Mouse (Mus musculus): ENCODE results near the gene Prss12.
"Not testable (repeated sequence)": the region's sequence is repeated elsewhere in the genome, so short reads cannot be mapped to it uniquely, and the experiment has no call there.

The Prss12 gene

DNA sequence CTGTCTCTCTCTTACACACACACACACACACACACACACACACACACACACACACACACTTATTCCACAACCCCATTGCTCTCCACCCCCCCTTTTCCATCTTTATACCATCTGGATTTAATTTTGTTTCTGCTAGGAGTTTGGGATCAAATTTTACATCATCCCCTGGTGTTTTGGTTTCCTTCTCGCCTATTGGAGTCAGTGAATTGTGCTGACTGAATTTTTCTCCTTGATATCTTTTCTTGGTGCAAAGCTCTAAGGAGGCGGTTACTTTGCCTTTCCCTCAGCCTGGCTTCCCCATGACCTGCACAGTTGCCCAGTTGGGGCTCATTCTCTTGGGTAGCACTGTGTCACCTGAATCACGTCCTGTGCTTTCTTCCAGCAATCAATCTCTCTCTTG lies 30.1 kb downstream of the Prss12 start:
- DNase-seq (ENCODE audit: extremely low read depth, low read depth), result no peak

DNA sequence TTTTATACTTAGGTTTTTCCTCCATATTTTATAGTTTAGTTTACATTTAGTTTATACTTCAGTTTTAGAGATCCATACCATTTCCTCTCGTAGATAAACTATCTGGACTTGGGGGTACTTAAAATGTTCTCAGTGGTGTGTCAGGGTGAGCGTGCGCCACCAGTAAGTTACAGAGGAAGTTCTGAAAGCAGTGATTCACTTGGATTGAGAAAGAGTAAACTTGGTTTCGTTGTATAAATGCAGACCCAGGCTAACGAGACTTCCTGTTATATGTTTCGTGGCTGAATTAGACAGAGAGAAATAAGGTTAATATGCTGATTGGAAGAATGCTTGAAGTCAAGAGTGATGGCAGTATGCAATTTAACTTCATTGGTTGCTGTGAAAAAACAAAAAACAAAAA lies 34.6 kb downstream of the Prss12 start:
- no peak for DNase-seq (ENCODE audit: extremely low read depth, low read depth)

DNA sequence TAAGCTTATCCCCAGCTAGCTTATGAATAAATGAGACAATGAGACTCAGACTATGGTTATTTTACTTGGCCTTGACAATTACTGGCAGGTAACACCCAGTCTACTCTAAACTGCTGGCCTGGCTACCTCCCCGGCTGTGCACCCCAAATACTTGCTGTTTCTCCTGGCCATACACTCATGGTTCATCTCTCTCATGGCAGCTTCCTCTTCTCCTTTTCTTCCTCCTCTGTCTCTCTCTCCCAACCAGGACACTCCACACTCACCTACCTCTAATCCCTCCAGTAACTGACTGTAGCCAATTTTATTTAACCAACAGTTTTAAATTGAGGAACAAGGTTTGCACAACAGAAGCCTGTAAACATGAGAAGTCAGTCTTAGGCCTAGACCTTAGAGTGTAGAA lies 45.1 kb downstream of the Prss12 start:
- DNase-seq (ENCODE audit: extremely low read depth, low read depth), result no peak

DNA sequence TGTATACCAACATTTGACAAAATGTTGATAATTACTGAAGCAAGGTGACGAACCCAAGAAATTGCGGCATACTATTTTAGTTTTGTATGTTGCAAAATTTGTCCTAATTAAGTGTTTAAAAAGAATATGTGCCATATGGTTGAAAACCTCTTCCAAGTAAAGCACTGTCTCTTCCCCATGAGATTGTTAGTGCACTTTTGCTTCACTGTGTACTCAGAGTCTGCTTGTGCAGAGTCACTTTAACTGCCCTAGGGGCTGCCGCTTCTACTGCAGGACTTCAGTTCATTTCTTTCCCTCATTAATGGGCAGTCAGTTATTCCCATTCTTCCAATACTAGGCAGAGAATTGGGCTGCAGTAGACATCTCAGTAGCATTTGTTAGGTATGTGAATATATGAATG lies 46.5 kb downstream of the Prss12 start:
- no peak for DNase-seq (ENCODE audit: extremely low read depth, low read depth)

DNA sequence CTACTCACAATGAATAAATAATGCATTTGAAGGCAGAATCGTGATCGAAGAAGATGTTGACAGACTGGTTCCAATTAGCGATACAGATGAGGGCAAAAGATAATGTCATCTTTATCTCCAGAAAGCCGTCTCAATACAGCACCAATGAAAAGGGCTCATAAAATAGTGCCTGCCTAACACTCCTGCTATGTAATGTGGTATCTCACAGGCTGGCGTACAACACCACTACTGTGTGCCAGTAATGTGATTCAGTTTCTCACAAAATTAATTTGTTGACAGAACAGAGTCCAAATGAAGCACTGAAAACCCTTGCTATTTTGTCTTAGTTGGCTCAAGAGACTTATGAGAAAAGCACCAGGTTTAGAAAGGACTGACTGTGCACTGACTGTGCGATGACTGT lies 48.4 kb downstream of the Prss12 start:
- no peak for DNase-seq (ENCODE audit: extremely low read depth, low read depth)

DNA sequence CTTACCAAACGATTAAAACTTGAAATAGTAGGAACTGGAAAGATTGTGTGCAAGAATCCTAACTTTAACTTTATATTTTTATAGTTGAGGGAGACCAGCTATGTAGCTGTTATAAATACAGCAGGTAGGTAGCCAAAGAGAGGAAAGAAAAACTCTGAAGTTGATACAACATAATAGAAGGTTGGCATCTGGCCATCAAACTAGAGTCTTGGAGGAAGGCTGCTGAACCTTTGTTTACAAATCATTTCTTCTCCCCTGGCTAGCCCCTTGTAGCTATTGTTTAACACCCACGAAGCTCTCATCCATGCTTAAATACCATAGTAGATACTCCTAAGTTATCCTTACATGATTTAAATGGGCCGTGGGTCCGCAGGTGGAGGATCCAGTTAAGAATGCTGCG lies 52.1 kb downstream of the Prss12 start:
- no peak for DNase-seq (ENCODE audit: extremely low read depth, low read depth)

DNA sequence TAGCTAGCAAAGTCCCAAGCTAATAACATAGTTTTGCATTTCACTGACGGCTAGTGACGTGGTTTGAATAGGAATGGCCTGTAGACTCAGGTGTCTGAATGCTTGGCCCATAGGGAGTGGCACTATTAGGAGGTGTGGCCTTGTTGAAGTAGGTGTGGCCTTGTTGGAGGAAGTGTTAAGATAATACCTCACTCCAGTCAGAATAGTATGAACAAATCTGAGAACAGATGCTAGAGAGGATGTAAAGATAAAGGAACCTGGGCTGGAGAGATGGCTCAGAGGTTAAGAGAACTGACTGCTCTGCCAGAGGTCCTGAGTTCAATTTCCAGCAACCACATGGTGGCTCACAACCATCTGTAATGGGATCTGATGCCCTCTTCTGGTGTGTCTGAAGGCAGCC lies 55.1 kb downstream of the Prss12 start:
- DNase-seq (ENCODE audit: extremely low read depth, low read depth), result not testable (repeated sequence)

DNA sequence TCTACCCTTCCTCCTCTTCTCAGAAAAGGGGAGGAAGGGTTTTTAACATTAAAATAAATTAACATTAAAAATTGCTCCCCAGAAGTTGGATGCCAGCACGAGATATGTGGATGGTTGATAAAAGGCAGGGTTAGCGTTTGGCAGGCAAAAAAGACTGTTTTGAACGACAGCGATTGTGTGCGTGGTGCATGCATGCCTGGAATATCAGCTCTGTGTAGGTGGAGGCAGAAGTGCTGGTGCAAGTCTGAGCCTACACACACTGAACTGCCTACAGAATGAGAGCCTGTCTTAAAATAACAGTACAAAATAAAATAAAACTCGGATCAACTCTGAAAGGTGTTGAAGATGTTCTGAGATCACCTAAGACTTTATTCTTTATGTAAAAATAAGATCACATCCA lies 57.2 kb downstream of the Prss12 start:
- DNase-seq (ENCODE audit: extremely low read depth, low read depth), result no peak

DNA sequence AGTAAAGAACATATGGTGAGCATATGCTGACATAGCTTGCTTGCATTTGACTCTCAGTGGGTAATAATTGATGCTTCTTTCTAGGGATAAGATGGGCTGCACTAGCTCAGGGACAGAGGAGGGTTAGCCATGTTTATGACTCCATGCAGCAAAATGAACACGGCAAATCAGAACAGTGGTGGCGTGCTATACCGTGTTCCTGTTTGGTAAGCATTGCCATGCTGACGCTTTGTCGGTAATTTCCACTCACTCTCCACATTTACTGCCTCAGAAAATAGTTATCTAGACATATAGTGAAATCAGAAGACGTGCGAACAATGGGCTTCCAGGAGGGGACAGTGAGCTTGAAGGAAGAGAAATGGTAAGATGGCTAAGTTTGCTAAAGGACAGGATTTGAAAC lies 58.1 kb downstream of the Prss12 start:
- DNase-seq (ENCODE audit: extremely low read depth, low read depth), result no peak

DNA sequence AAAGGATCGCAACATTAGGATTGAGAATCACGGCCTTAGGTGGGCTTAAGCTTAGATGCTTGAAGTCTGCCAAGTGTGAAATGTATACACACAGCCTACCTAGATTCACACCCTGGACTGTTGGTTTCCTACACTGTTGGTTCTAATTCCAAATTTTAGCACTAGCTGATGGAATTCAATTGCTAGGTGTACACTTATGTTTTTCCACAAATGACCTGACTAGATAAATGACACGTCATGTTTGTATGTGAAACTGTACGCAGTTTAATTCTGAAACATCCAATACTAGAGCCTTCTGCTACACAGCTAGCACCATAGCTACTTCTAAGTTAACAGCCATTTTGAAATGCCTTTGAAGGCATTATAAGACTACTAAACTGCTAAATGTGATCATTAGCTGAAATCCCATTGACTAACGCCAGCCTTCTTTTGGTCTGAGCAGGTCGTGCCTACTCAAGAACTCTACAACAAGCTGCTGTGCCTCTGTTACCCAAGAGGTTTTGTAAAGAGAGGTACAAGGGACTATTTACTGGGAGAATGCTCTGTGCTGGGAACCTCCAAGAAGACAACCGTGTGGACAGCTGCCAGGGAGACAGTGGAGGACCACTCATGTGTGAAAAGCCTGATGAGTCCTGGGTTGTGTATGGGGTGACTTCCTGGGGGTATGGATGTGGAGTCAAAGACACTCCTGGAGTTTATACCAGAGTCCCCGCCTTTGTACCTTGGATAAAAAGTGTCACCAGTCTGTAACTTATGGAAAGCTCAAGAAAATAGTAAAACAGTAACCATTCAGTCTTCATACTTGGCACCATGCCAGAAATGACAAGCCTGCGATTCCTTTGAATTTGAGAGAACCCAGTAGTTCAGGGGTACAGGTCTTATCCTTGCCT lies 59.3 kb downstream of the Prss12 start:
- DNase-seq (ENCODE audit: extremely low read depth, low read depth), result no peak

DNA sequence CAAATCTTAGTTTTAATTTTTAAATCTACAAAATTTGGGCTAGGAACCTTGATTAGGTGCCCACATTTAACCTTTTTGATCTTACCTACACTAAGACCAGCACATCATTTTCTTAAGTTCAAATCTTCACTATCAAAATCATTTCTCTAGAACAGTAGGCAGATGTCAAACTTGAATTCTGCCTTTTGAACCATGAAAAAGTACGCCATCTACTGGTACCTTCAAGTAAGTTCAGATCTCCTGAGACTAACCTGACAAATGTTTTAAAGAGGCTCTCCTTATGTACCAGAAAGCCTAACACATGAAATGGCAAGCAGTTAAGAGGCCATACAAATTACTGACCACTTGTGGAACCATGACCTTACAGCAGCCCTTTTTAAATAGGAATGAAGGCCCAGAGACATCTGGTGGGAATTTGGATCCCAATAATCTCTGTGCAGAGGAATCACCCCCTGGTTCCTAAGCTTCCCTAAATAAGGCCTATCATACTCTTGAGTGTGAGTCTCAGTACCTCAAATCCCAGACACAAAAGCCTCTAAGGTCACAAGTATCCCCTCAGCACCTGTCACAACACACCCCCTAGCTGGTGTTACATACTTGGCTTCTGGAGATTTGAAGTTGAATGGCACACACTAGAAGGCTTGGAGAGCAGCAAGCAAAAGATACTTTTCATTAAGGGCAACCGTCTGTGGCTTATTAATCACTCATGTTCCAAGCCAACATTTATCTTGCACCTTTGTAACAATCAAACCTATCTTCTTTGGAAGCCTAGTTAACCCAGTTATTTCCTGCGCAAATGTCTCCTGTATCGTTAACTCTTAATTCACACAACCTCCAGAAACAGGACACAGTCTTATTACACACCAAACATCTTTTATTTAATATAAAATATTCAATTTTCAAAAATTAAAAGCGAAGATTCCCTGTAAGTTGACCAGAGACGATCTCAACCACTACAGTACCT lies 60.3 kb downstream of the Prss12 start:
- DNase-seq (ENCODE audit: extremely low read depth, low read depth), result no peak

DNA sequence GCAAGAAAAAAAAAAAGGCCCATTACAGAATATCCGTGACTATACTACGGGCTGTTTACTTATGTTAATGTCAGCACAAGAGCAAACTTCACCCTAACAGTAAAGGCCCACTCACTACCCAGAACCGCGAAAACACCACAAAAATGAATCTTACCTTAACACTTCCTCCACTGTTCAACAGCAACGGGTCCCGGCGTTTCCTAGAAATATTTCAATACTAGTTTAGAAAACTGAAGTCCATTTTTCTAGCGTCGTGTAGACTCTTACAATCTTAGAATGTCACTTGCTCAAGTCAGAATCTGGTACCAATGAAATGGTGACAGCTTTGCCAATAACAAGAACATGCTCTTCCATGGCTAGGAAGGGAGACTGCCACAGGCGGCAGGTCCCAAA lies 60.9 kb downstream of the Prss12 start:
- no peak for DNase-seq (ENCODE audit: extremely low read depth, low read depth)

DNA sequence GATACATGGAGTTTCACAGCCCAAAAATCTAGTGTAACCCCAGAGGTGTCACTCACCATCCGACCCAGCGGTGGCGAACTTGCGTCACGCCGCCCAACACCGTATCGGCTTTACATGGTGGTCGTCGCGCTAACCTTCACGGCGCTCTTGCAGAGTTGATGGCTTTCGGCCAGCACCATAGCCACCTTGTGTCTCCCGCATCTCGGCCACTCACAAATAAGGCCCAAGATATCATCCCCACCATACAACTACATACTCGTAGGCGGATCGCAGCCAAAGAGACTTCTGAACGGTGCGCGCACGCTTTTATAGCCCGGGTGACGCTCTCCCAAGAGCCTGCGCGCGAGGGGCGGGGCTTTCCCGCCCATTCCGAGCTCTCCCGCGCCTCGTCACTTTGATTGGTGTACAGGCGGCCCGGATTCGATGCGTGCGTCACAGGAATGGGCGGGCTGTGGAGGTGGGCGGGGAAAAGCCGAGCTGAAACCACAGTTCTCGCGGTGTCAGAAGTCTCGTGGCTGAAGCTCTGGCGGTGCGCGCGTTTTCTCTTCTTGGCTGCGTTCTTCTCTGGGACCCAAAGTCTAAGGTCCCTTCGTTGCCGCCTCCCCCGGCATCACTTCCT lies 61.5 kb downstream of the Prss12 start:
- DNase-seq (ENCODE audit: extremely low read depth, low read depth), result peak; percentile 97

DNA sequence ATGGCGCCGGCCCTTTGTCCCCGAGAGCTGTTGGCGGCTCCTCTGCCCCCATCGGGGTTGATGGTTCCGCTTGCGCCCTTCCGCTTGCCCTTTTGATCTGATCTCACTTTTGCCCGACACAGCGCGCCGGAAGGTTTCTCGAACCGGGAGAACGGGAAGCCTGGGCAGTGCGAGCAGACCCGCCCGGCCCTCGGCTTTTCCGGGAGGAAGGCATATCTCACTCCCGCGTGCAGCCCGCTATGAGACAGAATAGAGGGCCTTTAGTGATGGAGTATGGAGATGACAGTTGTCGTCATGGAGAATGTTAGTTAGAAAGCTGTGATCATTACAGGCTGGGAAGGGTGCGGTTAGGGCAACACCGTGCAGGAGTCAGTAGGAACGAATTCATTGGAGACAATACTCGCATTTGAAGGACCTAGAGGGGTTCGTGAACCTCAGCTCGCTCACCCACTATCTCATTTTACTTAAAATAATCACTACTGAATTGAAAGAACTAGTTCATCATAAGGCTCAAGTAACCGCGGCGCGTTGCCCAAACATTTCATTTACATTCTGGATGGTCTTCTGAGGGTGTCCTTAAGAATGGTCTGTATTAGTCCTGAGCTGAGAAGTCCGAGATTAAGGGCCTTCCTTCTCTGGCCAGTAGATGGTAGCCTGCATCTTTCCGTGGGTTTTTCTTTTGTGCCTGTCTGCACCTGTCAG lies 62.1 kb downstream of the Prss12 start:
- DNase-seq (ENCODE audit: extremely low read depth, low read depth), result no peak

DNA sequence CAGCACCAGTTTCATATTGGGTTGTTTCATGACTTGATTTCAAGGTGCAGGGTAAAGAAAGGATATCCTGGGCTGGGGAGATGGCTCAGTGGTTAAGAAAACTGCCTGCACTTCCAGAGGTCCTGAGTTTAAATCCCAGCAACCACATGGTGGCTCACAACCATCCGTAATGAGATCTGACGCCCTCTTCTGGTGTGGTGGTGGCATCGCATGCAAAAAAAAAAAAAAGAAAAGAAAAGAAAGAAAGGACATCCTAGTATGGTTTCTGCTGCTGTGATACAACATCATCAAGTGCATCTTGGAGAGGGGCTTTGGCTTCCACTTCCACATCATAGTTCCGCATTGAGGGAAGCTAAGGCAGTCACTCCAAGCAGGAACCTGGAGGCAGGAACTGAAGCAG lies 65.1 kb downstream of the Prss12 start:
- DNase-seq (ENCODE audit: extremely low read depth, low read depth), result no peak

DNA sequence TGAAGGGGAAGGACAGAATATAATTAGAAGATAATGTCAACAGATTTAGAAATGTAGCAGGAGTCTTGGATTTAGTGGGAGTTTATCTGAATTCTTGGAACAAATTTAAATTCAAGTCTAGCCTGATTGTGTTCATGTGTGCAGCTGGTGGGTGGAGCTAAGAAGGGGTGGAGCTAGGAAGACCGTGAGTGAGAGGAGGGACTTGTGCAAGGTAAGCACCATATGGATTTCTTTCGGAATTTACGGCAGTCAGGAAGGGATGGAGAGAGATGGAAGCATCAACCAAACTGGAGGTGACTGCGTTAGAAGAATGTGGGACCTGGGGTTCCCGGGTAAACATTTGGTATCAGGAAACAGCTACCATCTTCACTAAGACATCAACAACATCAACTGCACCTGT lies 68.2 kb downstream of the Prss12 start:
- no peak for DNase-seq (ENCODE audit: extremely low read depth, low read depth)

DNA sequence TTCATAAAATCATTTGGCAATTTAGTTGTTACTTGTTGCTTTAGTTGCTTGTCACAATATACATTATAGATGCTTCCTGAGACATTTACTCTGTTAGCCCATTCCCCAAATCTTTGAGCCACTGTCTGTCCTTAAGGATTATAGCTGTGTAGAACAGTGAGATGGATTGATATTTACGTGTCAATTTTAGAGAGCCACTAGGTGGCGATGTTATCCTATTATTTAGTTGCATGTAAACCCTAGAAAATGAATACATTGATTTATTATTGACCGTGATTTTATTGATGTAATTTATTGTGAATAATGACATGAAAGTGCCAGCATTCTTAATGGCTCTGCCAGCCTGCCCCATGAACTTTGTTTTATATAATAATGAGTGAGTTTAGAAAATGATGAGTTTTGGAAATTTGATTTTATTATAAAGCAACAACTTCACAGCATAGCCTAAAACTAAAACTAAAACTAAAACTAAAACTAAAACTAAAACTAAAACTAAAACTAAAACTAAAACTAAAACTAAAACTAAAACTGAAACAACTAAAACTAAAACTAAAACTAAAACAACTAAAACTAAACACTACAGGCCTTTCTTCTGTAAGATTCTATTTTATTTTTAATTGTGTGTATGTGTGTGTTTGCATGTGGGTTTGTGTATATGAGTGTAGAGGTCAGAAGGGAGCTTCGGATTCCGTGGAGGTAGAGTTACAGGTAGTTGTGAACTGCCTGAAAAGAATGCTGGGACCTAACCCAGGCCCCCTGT lies 69.1 kb downstream of the Prss12 start:
- DNase-seq (ENCODE audit: extremely low read depth, low read depth), result no peak

DNA sequence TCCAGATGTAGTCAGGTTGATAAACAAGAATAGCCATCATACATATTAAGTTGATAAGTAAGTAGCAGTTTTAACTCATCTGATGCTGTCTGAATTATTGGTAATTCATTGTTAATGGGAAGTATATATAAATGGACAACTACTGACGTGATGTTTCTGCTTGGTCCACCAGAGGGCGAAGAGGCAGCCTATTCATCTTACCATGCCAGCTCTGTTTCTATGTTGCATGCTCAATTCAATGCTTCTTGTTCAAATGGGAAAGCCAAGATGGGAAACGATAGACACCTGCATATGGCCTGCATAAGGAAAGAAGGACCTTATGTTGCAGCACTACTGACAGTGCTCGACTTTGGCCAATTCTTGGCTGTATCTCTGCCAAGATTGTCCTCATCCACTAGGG lies 70.1 kb downstream of the Prss12 start:
- no peak for DNase-seq (ENCODE audit: extremely low read depth, low read depth)

DNA sequence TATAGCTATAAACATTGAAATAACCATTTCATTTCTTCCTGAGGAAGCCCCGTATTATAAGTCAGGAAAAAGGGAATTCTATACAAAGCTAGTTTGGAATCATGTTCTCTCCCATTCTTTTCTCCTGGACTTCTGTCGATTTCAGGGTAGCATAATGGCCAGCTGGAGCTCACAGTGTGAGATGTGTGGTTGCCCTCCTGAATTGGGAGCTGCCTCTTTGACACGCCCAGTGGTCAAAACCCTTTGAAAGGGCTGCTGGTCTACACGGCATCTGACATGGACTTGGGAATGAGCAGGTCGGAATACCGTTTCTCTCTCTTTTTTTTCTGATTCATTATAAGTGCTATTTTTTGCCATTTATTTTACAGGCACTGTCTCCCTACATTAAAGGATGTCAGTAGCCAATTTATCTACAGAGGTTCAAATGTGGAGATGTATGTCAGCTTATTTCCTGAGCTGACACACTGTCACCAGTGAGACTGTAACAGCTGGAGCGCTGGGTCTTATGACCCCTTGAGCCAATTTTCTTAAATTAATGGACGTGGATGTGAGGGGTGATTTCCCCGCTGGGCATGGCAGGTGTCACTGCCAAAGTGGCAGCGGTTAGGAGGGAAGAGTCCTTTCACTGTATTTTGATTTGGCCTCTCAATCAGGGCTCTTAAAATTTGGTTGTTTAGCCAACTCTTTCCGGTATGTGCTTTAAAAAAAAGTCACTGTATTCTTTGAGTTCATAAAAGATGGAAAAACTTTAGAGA lies 79.8 kb downstream of the Prss12 start:
- DNase-seq (ENCODE audit: extremely low read depth, low read depth), result no peak
